Mouse (Mus musculus) hindbrain, embryonic 14.5 days (tissue): ENCODE results near the gene Gzmn. TPM values are rescaled to one million over a fixed set of nuclear protein-coding genes. Genes with fewer than 3 reads are reported as not detected.
"Not testable (repeated sequence)": the region's sequence is repeated elsewhere in the genome, so short reads cannot be mapped to it uniquely, and the experiment has no call there.

Experiments used
- ATAC-seq: fragments of 200-750 bp; cut with Nextera tagmentation; 2 replicates; pipeline ENCODE4 v1.8.0; 2017; ENCODE audit warnings: moderate number of reproducible peaks, mild to moderate bottlenecking, moderate TSS enrichment, moderate library complexity; ENCODE audit not compliant: low FRiP score
- DNase-seq: peaks from one replicate; pipeline ENCODE4 v3.0.0-alpha.2; 2015; ENCODE audit warnings: low spot score
- H3K27ac ChIP-seq: fragments of 300-500 bp; sonication (generic); 2 replicates; pipeline ENCODE4 v1.5.1; 2014; ENCODE audit warnings: mild to moderate bottlenecking, moderate library complexity
- H3K27me3 ChIP-seq: fragments of 300-500 bp; sonication (generic); 2 replicates; pipeline ENCODE4 v1.6.1; 2014; ENCODE audit warnings: mild to moderate bottlenecking, low read length, mixed read lengths; ENCODE audit not compliant: control insufficient read depth, insufficient read depth
- H3K36me3 ChIP-seq: fragments of 300-500 bp; sonication (generic); replicated peaks from 2 replicates; pipeline ENCODE4 v1.6.1; 2014; ENCODE audit not compliant: control insufficient read depth, insufficient read depth
- H3K4me1 ChIP-seq: fragments of 300-500 bp; sonication (generic); replicated peaks from 2 replicates; pipeline ENCODE4 v1.6.1; 2014; ENCODE audit warnings: antibody characterized with exemption, low read length, mixed read lengths; ENCODE audit not compliant: control insufficient read depth, insufficient read depth
- H3K4me2 ChIP-seq: fragments of 300-500 bp; sonication (generic); replicated peaks from 2 replicates; pipeline ENCODE4 v1.6.1; 2014; ENCODE audit warnings: mild to moderate bottlenecking, moderate library complexity
- H3K4me3 ChIP-seq: fragments of 300-500 bp; sonication (generic); replicated peaks from 2 replicates; pipeline ENCODE4 v1.5.1; 2014; ENCODE audit warnings: mild to moderate bottlenecking, low read length
- H3K9ac ChIP-seq: fragments of 300-500 bp; sonication (generic); 2 replicates; pipeline ENCODE4 v1.6.1; 2014
- H3K9me3 ChIP-seq: fragments of 300-500 bp; sonication (generic); 2 replicates; pipeline ENCODE4 v1.6.1; 2016; ENCODE audit warnings: low read length; ENCODE audit not compliant: control insufficient read depth
- WGBS: fragments of 180-500 bp; shearing (Covaris S2); extraction: QIAGEN DNeasy Blood & Tissue Kit; methylation state at CpG from one replicate; pipeline ENCODE4 v1.1.7; 2014; 5-methylcytosine and 5-hydroxymethylcytosine counted together
- polyA plus RNA-seq: library from polyadenylated mRNA; unstranded; fragments of >200 nt; fragmentation: Nextera tagmentation; extraction: Ambion mirVana; gene quantifications from 2 replicates; pipeline ENCODE4 v1.2.1, GENCODE M21; 2014

Gene Gzmn
- polyA plus RNA-seq, 1 experiment from 2014 or later = not detected

DNA sequence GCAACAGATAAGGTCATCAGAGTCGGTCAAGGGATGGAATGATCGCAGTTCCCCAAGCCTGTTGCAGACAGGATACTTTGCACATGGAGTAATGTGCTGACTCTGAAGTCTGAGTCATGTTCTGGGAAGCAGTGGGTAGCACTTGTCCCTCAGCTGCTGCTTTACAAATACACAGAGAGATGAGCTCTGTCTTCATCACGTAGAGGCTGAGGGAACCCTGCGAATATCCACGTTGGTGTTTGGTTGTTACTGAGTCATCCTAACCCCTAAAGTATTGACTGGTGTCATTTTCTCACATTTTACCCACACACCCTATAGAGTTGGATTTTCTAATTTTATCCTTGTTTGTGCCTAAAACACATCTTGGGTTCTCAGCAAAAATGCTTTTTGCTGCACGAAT is 6.4 kb downstream of the Gzmn start:
- no peak for ATAC-seq
- DNase-seq = no peak
- H3K4me3 ChIP-seq = no peak overlapping the region
- H3K9me3 ChIP-seq = no peaks in the 10 kb centered on the region
- no peak overlapping the region for H3K4me2 ChIP-seq
- no peaks in the 10 kb centered on the region for H3K27me3 ChIP-seq
- no peak overlapping the region for H3K27ac ChIP-seq
- H3K9ac ChIP-seq = no peak overlapping the region
- H3K4me1 ChIP-seq = no peaks in the 10 kb centered on the region
- H3K36me3 ChIP-seq = no peaks in the 10 kb centered on the region
- 89% methylated on average over 6 of the region's 6 CpGs for WGBS

- Histone ChIP-seq H3K9ac (no peak overlapping the region), H3K4me3 (no peak overlapping the region), H3K27me3 (no peaks in the 10 kb centered on the region), H3K9me3 (no peaks in the 10 kb centered on the region), H3K36me3 (no peaks in the 10 kb centered on the region), H3K4me1 (no peaks in the 10 kb centered on the region), H3K27ac (no peak overlapping the region), H3K4me2 (no peak overlapping the region)
- DNase-seq (no peak), ATAC-seq (no peak)
- WGBS = 95% methylated on average over 2 of the region's 2 CpGs
Measured at GRCm38 (mm10) chr14:56162109-56162508, 12.3 kb downstream of the Gzmn start.

DNA sequence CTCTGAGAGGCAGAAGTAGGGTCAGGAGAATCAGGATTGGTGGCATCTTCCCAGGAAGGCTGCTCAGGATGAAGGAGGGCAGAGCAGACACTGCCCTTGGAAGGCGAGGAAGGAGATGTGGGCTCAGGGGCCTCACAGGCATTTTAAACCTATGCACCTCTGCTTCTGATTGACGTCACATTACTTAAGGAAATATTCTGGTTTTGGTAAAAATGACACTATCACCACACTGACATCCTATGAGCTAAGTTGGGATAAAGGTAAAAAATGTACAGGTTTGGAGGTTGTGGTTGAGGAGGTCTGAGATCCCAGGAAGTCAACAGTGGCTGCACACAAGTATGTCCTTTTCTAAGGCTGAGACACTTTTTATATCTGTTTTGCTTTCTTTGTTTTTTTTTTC is 14.9 kb downstream of the Gzmn start, which contains the start of gene Gzmg:
TSS of gene Gzmg (minus strand) at position 101 of the 400 bp plus-strand sequence.
- H3K4me3 ChIP-seq, H3K4me2 ChIP-seq, H3K4me1 ChIP-seq, DNase-seq, H3K27me3 ChIP-seq, H3K27ac ChIP-seq, H3K9ac ChIP-seq, ATAC-seq, H3K36me3 ChIP-seq, H3K9me3 ChIP-seq: not testable (repeated sequence)
- WGBS = 79% methylated on average over 2 of the region's 2 CpGs

DNA sequence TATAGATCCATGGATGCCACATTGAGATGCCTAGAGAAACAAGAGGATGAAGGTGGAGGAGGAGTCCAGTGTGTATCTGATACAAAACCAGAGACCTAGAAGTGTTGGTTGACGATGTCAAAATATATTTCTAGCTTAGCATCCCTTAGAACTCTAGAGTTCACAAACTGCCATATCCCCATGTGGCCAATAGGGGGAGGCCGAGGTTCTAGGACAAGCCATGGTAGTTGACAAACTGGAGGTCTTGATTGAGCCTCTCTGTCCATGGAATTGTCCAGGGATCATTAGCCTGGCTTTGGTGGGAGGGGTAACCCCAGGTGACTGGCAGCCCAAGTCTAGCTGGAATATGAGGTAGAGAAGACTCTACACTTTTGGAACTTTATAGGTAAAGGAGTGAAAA is 19.1 kb downstream of the Gzmn start:
- 67% methylated on average over 2 of the region's 2 CpGs for WGBS
- ATAC-seq (no peak), DNase-seq (no peak)
- H3K27me3 ChIP-seq = no peaks in the 10 kb centered on the region
- no peaks in the 10 kb centered on the region for H3K4me1 ChIP-seq
- no peaks in the 10 kb centered on the region for H3K36me3 ChIP-seq
- no peak overlapping the region for H3K9ac ChIP-seq
- H3K27ac ChIP-seq = no peak overlapping the region
- H3K4me2 ChIP-seq = no peak overlapping the region
- H3K4me3 ChIP-seq = no peak overlapping the region
- no peaks in the 10 kb centered on the region for H3K9me3 ChIP-seq

- not testable (repeated sequence) for H3K27ac ChIP-seq, H3K27me3 ChIP-seq, DNase-seq, ATAC-seq, H3K4me1 ChIP-seq, H3K4me2 ChIP-seq, H3K9me3 ChIP-seq, H3K4me3 ChIP-seq, H3K9ac ChIP-seq, H3K36me3 ChIP-seq
- WGBS = 78% methylated on average over 1 of the region's 1 CpGs
Measured at GRCm38 (mm10) chr14:56133675-56134074, 40.7 kb downstream of the Gzmn start.

DNA sequence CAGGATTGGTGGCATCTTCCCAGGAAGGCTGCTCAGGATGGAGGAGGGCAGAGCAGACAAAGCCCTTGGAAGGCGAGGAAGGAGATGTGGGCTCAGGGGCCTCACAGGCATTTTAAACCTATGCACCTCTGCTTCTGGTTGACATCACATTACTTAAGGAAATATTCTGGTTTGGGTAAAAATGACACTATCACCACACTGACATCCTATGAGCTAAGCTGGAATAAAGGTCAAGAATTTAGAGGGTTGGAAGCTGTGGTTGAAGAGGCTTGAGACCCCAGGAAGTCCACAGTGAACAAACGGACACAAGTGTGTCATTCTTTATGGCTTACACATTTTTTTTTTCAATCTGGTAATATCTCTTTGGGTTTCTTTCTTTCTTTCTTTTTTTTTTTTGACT is 41.9 kb downstream of the Gzmn start, which contains the start of gene Gzmd:
TSS of gene Gzmd (minus strand) at position 101 of the 400 bp plus-strand sequence.
- ATAC-seq, H3K4me2 ChIP-seq, H3K4me1 ChIP-seq, H3K9me3 ChIP-seq, H3K9ac ChIP-seq, H3K36me3 ChIP-seq, H3K27ac ChIP-seq, H3K27me3 ChIP-seq, H3K4me3 ChIP-seq, DNase-seq: not testable (repeated sequence)
- WGBS = 80% methylated on average over 2 of the region's 2 CpGs

- Histone ChIP-seq H3K9ac (no peak overlapping the region), H3K36me3 (no peaks in the 10 kb centered on the region), H3K9me3 (no peaks in the 10 kb centered on the region), H3K4me1 (no peaks in the 10 kb centered on the region), H3K4me2 (no peak overlapping the region), H3K27me3 (no peaks in the 10 kb centered on the region), H3K27ac (no peak overlapping the region), H3K4me3 (no peak overlapping the region)
- 62% methylated on average over 3 of the region's 3 CpGs for WGBS
- DNase-seq (no peak), ATAC-seq (no peak)
Measured at GRCm38 (mm10) chr14:56128341-56128740, 46.1 kb downstream of the Gzmn start.

DNA sequence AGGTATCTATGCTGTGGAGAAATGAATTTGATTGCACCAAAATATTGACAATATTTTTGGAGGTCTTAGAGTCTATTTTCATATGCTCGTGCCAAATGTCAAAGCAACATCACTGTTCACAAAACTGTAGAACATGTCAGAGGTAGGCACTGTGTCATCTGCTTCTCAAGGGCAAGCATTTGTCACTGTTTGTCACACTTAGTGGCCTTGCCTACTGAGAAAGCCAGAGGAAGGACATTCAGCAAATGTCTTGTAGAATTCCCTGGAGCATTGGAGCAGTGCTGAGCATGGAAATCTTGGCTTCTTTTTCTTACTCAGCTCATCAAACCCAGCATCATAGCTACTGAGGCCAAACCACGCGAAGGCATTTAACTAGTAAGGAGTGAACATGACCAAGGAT is 50.9 kb downstream of the Gzmn start:
- H3K4me2 ChIP-seq = no peak overlapping the region
- no peaks in the 10 kb centered on the region for H3K27me3 ChIP-seq
- H3K36me3 ChIP-seq = no peaks in the 10 kb centered on the region
- DNase-seq (no peak), ATAC-seq (no peak)
- H3K27ac ChIP-seq = no peak overlapping the region
- no peaks in the 10 kb centered on the region for H3K9me3 ChIP-seq
- no peak overlapping the region for H3K4me3 ChIP-seq
- 86% methylated on average over 3 of the region's 3 CpGs for WGBS
- no peaks in the 10 kb centered on the region for H3K4me1 ChIP-seq
- no peak overlapping the region for H3K9ac ChIP-seq

GRCm38 (mm10) chr14:56120525-56120924 is 53.9 kb downstream of the Gzmn start, which contains the start of gene Gzme:
Gene Gzme, minus strand, starts transcription at chr14:56120625.
- Histone ChIP-seq H3K4me1 (no peaks in the 10 kb centered on the region), H3K27ac (no peak within 1 kb of the TSS), H3K9ac (no peak within 1 kb of the TSS), H3K9me3 (no peaks in the 10 kb centered on the region), H3K4me3 (no peak within 1 kb of the TSS), H3K36me3 (no peaks in the 10 kb centered on the region), H3K4me2 (no peak within 1 kb of the TSS), H3K27me3 (no peaks in the 10 kb centered on the region)
- DNase-seq (no peak), ATAC-seq (no peak)
